Mouse (Mus musculus): ENCODE results near the gene Atl1. TPM values are rescaled to one million over a fixed set of nuclear protein-coding genes. Genes with fewer than 3 reads are reported as not detected.

Gene Atl1
- polyA plus RNA-seq, 1 experiment from 2014 or later = 4.5 TPM

DNA sequence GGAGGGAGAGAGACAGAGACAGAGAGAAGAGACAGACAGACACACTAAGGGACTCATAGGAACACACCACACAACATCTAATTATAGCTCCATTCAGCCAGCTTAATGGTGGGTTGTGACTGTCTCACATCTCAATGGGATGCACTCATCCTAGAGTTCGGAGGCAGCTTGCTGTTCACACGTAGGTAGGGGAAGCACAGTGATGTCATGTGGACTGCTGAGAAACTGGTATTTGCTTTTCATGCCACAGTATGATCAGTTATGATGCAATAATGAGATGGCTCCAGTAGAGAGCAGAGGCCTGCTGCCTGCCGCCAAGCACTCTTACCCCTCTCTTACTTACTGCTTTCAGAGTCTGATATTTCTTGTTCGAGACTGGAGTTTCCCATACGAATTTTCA lies 53.4 kb downstream of the Atl1 start:
- Histone ChIP-seq H3K36me3 (ENCODE audit: control insufficient read depth, insufficient read depth, low read length) (no peaks in the 10 kb centered on the region), H3K27ac (ENCODE audit: low read length) (no peak overlapping the region), H3K27me3 (ENCODE audit: control insufficient read depth, insufficient read depth, low read length) (no peaks in the 10 kb centered on the region), H3K4me2 (ENCODE audit: low read depth, low read length) (no peak overlapping the region), H3K9ac (ENCODE audit: low read length) (no peak overlapping the region), H3K4me3 (replicated peaks; ENCODE audit: low read length) (no peak overlapping the region), H3K9me3 (replicated peaks; ENCODE audit: control insufficient read depth, low read length) (no peaks in the 10 kb centered on the region), H3K4me1 (ENCODE audit: control insufficient read depth, insufficient read depth, low read length) (no peaks in the 10 kb centered on the region)
- WGBS = 88% methylated on average over 5 of the region's 5 CpGs
- no peak for ATAC-seq (ENCODE audit: insufficient read depth, low FRiP score)

DNA sequence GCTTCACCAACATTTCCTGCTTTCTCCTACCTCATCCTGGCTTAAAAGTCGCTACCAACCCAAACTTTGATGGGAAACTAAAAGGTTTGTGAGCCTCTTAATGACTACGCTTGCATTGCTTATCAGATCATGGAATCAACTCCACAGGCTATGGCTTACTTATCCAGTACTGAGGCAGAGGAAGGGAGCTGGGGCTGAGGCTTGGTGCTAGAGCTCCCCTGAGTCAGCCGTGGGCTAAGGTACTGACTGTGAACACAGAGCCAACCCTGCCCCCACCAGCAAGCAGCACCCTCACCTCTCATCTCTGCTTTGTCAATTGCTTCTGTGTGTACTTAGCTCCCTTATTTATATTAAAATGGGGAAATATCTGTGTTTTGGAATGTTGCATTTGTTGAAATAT lies 55.1 kb downstream of the Atl1 start:
- WGBS = 63% methylated on average over 3 of the region's 3 CpGs
- no peak overlapping the region for H3K4me2 ChIP-seq (ENCODE audit: low read depth, low read length)

DNA sequence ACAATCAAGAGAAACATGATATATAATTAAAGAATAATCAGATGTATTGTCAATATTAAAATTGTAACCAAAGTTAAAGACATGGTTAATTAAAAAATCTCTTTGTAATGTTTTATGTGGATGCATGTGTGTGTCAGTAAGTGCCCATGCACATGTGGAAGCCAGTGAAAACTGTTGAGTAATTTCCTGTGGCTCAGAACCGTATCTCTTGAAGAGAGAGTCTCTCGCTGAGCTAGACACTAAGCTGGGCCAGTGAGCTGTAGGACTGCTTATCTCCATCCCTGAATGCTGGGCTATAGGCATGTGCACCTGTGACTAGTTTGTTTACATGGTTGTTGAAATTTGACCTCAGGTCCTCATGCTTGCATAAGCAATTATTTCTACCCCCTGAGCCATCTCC lies 65.0 kb downstream of the Atl1 start:
- Histone ChIP-seq H3K27me3 (ENCODE audit: control insufficient read depth, insufficient read depth, low read length) (no peaks in the 10 kb centered on the region), H3K27ac (ENCODE audit: low read length) (no peak overlapping the region), H3K9ac (ENCODE audit: low read length) (no peak overlapping the region), H3K9me3 (replicated peaks; ENCODE audit: control insufficient read depth, low read length) (no peaks in the 10 kb centered on the region), H3K36me3 (ENCODE audit: control insufficient read depth, insufficient read depth, low read length) (no peaks in the 10 kb centered on the region; the same call in 1 of the 2 replicates), H3K4me2 (ENCODE audit: low read depth, low read length) (no peak overlapping the region), H3K4me3 (replicated peaks; ENCODE audit: low read length) (no peak overlapping the region), H3K4me1 (ENCODE audit: control insufficient read depth, insufficient read depth, low read length) (no peaks in the 10 kb centered on the region)
- no peak for ATAC-seq (ENCODE audit: insufficient read depth, low FRiP score)
- 75% methylated on average over 2 of the region's 2 CpGs for WGBS

More for the DNA sequence above, 55.1 kb downstream of the Atl1 start:
- no peak for ATAC-seq (ENCODE audit: insufficient read depth, low FRiP score)
- Histone ChIP-seq H3K4me3 (replicated peaks; ENCODE audit: low read length) (no peak overlapping the region), H3K36me3 (ENCODE audit: control insufficient read depth, insufficient read depth, low read length) (no peaks in the 10 kb centered on the region), H3K9me3 (replicated peaks; ENCODE audit: control insufficient read depth, low read length) (no peaks in the 10 kb centered on the region), H3K9ac (ENCODE audit: low read length) (no peak overlapping the region), H3K4me1 (ENCODE audit: control insufficient read depth, insufficient read depth, low read length) (no peaks in the 10 kb centered on the region), H3K27me3 (ENCODE audit: control insufficient read depth, insufficient read depth, low read length) (no peaks in the 10 kb centered on the region), H3K27ac (ENCODE audit: low read length) (no peak overlapping the region)

DNA sequence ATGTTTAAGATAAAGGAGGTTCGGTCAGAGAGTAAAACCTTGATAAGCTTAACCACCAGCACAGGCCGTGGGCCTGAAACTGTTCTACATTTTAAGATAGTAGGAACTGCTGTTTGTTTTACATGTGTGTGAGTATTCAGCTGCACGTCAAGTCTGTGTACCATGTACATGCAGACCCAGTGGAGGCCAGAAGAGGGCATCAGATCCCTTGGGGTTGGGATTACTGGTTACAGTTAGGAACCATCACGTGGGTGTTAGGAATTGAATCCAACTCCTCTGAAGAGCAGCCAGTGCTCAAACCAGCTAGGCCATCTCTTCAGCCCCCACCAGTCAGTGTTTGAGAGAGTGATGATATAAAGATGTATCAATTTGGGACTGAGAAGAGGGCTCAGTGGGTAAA lies 70.1 kb downstream of the Atl1 start:
- Histone ChIP-seq H3K9me3 (replicated peaks; ENCODE audit: control insufficient read depth, low read length) (no peaks in the 10 kb centered on the region), H3K9ac (ENCODE audit: low read length) (no peak overlapping the region), H3K4me2 (ENCODE audit: low read depth, low read length) (no peak overlapping the region), H3K4me3 (replicated peaks; ENCODE audit: low read length) (no peak overlapping the region), H3K36me3 (ENCODE audit: control insufficient read depth, insufficient read depth, low read length) (peaks cover 3% of the 10 kb centered on the region; the same call in 1 of the 2 replicates), H3K27ac (ENCODE audit: low read length) (no peak overlapping the region), H3K27me3 (ENCODE audit: control insufficient read depth, insufficient read depth, low read length) (no peaks in the 10 kb centered on the region), H3K4me1 (ENCODE audit: control insufficient read depth, insufficient read depth, low read length) (no peaks in the 10 kb centered on the region)
- WGBS = 54% methylated on average over 4 of the region's 4 CpGs
- no peak for ATAC-seq (ENCODE audit: insufficient read depth, low FRiP score)

DNA sequence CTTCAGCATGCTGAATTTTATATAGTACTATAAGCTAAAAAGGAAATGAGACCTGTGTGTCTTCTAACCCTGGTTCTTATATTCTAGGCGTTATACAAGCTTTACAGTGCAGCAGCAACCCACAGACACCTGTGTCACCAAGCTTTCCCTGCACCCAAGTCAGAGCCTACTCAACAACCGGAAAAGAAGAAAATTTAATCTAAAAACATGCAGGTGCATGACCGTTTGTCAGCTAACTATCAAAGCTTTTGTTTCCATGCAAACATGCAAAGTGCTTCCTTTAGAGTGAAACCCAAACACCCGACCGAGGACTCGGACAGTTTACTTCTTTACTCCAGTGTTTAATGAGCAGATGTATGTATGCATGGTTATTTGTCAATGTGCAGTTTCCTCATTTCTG lies 70.7 kb downstream of the Atl1 start:
- Histone ChIP-seq H3K27me3 (ENCODE audit: control insufficient read depth, insufficient read depth, low read length) (no peaks in the 10 kb centered on the region), H3K27ac (ENCODE audit: low read length) (no peak overlapping the region), H3K4me2 (ENCODE audit: low read depth, low read length) (no peak overlapping the region), H3K9me3 (replicated peaks; ENCODE audit: control insufficient read depth, low read length) (no peaks in the 10 kb centered on the region), H3K4me1 (ENCODE audit: control insufficient read depth, insufficient read depth, low read length) (no peaks in the 10 kb centered on the region), H3K9ac (ENCODE audit: low read length) (no peak overlapping the region), H3K4me3 (replicated peaks; ENCODE audit: low read length) (no peak overlapping the region), H3K36me3 (ENCODE audit: control insufficient read depth, insufficient read depth, low read length) (peaks cover 3% of the 10 kb centered on the region; the same call in 1 of the 2 replicates)
- 85% methylated on average over 6 of the region's 6 CpGs for WGBS
- no peak for ATAC-seq (ENCODE audit: insufficient read depth, low FRiP score)

DNA sequence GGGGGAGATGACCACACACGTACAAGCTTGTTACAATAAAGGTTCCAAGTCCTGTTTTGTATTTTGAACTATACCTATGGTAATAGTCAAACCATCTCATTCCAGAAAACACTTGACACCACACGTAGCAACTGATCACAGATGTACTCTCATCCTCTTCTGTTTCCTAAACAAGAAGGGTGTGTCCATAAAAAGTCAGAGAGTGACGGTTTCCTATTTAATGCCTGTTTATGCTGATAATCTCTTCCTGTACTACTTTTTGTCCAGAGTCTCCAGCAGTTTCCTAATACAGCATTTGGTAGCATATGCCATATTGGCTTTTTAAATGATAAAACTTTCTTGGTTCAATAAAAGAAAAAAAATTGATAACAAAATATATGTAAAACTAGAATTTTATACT lies 73.2 kb downstream of the Atl1 start:
- no peak overlapping the region for H3K27ac ChIP-seq (ENCODE audit: low read length)
- H3K4me2 ChIP-seq (ENCODE audit: low read depth, low read length) = no peak overlapping the region
- no peak overlapping the region for H3K9ac ChIP-seq (ENCODE audit: low read length)
- ATAC-seq (ENCODE audit: insufficient read depth, low FRiP score) = no peak
- H3K4me1 ChIP-seq (ENCODE audit: control insufficient read depth, insufficient read depth, low read length) = no peaks in the 10 kb centered on the region
- H3K4me3 ChIP-seq (replicated peaks; ENCODE audit: low read length) = no peak overlapping the region
- 0 out of 2 replicates have a peak, but pooled peaks cover 4% of the 10 kb centered on the region for H3K36me3 ChIP-seq (ENCODE audit: control insufficient read depth, insufficient read depth, low read length)
- no peaks in the 10 kb centered on the region for H3K27me3 ChIP-seq (ENCODE audit: control insufficient read depth, insufficient read depth, low read length)
- WGBS = 76% methylated on average over 3 of the region's 3 CpGs
- H3K9me3 ChIP-seq (replicated peaks; ENCODE audit: control insufficient read depth, low read length) = no peaks in the 10 kb centered on the region

DNA sequence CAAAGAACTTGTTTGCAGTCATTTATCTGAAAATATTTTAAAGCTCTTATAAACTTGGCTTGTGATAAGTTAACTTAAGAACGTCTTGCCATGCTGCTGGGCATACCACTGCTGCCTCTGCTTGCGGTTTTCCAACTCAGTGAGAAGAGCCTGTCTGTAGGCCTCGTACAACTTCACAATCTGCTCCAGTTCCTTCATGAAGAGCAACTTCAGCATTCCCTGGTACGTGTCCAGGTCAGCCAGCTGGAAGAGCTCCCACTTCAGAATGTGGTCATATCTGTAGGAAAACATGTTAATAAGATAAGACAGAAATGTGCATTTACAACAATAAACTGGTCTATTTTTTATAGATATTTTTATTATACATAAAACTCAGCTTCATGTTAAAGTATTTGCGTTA lies 73.7 kb downstream of the Atl1 start:
- Histone ChIP-seq H3K27ac (ENCODE audit: low read length) (no peak overlapping the region), H3K4me1 (ENCODE audit: control insufficient read depth, insufficient read depth, low read length) (no peaks in the 10 kb centered on the region), H3K36me3 (ENCODE audit: control insufficient read depth, insufficient read depth, low read length) (0 out of 2 replicates have a peak, but pooled peaks cover 8% of the 10 kb centered on the region), H3K4me3 (replicated peaks; ENCODE audit: low read length) (no peak overlapping the region), H3K9me3 (replicated peaks; ENCODE audit: control insufficient read depth, low read length) (no peaks in the 10 kb centered on the region), H3K9ac (ENCODE audit: low read length) (no peak overlapping the region), H3K4me2 (ENCODE audit: low read depth, low read length) (no peak overlapping the region), H3K27me3 (ENCODE audit: control insufficient read depth, insufficient read depth, low read length) (no peaks in the 10 kb centered on the region)
- WGBS = 71% methylated on average over 5 of the region's 5 CpGs
- ATAC-seq (ENCODE audit: insufficient read depth, low FRiP score) = no peak

DNA sequence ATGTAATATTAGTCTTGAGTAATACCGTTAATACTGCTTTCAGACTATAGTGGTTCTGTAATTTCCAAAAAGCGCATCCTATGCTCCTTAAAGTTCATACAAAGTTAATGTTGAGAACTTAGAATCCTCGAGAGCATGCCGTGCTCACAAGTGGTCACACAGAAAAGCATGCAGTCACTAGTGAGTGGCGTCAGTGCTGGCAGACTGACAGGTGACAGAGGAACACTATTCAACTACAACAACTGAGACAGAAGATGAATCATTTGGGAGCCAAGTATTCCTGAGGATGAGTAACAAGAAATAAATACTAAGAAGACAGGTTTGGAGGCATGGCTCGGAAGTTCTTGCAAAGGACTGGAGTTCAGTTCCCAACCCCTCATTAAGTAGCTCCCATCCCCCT lies 74.7 kb downstream of the Atl1 start:
- Histone ChIP-seq H3K36me3 (ENCODE audit: control insufficient read depth, insufficient read depth, low read length) (0 out of 2 replicates have a peak, but pooled peaks cover 8% of the 10 kb centered on the region), H3K27me3 (ENCODE audit: control insufficient read depth, insufficient read depth, low read length) (no peaks in the 10 kb centered on the region), H3K4me3 (replicated peaks; ENCODE audit: low read length) (no peak overlapping the region), H3K9ac (ENCODE audit: low read length) (no peak overlapping the region), H3K9me3 (replicated peaks; ENCODE audit: control insufficient read depth, low read length) (no peaks in the 10 kb centered on the region), H3K4me2 (ENCODE audit: low read depth, low read length) (no peak overlapping the region), H3K27ac (ENCODE audit: low read length) (no peak overlapping the region), H3K4me1 (ENCODE audit: control insufficient read depth, insufficient read depth, low read length) (no peaks in the 10 kb centered on the region)
- ATAC-seq (ENCODE audit: insufficient read depth, low FRiP score) = no peak
- 86% methylated on average over 6 of the region's 6 CpGs for WGBS

DNA sequence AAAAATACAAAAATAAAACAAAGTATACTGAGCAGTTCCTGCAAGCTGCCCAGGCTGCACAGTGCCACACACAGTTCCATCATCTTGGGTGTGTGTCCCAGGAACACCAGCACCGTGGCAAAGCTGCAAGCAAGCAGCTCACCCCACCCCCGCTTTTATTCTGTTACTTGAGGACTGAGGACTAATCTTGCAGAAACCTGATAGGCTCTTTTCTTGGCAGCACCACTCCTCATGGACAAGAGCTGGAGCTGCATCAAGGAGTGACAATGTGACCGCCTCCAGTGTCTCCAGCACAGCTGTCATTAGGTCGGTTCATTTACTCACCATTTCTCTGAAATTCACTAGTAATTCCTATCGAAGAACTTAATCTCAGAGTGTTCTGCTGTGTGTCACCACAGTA lies 75.7 kb downstream of the Atl1 start:
- Histone ChIP-seq H3K4me2 (ENCODE audit: low read depth, low read length) (no peak overlapping the region), H3K9ac (ENCODE audit: low read length) (no peak overlapping the region), H3K36me3 (ENCODE audit: control insufficient read depth, insufficient read depth, low read length) (0 out of 2 replicates have a peak, but pooled peaks cover 15% of the 10 kb centered on the region), H3K27me3 (ENCODE audit: control insufficient read depth, insufficient read depth, low read length) (no peaks in the 10 kb centered on the region), H3K4me3 (replicated peaks; ENCODE audit: low read length) (no peak overlapping the region), H3K27ac (ENCODE audit: low read length) (no peak overlapping the region), H3K4me1 (ENCODE audit: control insufficient read depth, insufficient read depth, low read length) (no peaks in the 10 kb centered on the region), H3K9me3 (replicated peaks; ENCODE audit: control insufficient read depth, low read length) (no peaks in the 10 kb centered on the region)
- ATAC-seq (ENCODE audit: insufficient read depth, low FRiP score) = no peak
- 73% methylated on average over 5 of the region's 5 CpGs for WGBS

DNA sequence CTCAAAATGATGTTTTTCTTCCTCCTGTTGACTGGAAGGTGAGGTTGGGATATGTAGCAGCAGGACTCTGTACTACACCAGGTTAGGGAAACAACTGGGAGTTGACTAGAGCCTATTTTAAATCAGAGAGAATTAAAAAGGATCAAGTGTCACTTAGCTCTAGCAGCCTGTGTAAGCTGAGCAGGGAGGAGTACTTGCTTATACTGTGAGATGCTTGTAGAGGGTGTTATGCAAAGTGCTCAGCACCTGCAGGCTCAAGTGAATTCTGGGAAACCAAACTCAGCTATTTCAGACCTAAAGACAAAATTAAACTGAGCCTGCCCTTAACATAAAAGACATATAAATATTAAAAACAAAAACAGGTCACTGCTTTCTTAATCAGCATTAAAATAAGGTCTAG lies 81.3 kb downstream of the Atl1 start:
- H3K4me2 ChIP-seq (ENCODE audit: low read depth, low read length) = no peak overlapping the region
- H3K4me3 ChIP-seq (replicated peaks; ENCODE audit: low read length) = no peak overlapping the region
- no peak overlapping the region for H3K27ac ChIP-seq (ENCODE audit: low read length)
- H3K27me3 ChIP-seq (ENCODE audit: control insufficient read depth, insufficient read depth, low read length) = no peaks in the 10 kb centered on the region
- H3K9me3 ChIP-seq (replicated peaks; ENCODE audit: control insufficient read depth, low read length) = no peaks in the 10 kb centered on the region
- H3K4me1 ChIP-seq (ENCODE audit: control insufficient read depth, insufficient read depth, low read length) = 0 out of 2 replicates have a peak, but pooled peaks cover 6% of the 10 kb centered on the region
- H3K36me3 ChIP-seq (ENCODE audit: control insufficient read depth, insufficient read depth, low read length) = 0 out of 2 replicates have a peak, but pooled peaks cover 13% of the 10 kb centered on the region
- H3K9ac ChIP-seq (ENCODE audit: low read length) = no peak overlapping the region
- ATAC-seq (ENCODE audit: insufficient read depth, low FRiP score) = no peak
